Mouse (Mus musculus) lung, embryonic 16.5 days (tissue): Measurements from ENCODE around the gene Arap1. TPM values are rescaled to one million over a fixed set of nuclear protein-coding genes. Genes with fewer than 3 reads are reported as not detected.

Experiments used
- ATAC-seq: fragments of 200-750 bp; cut with Nextera tagmentation; 2 replicates; pipeline ENCODE4 v1.8.0; 2017; ENCODE audit warnings: low read depth, mild to moderate bottlenecking, moderate library complexity
- H3K27ac ChIP-seq: fragments of 300-500 bp; sonication (generic); 2 replicates; pipeline ENCODE4 v1.5.1; 2014; ENCODE audit warnings: mild to moderate bottlenecking, control low read depth, low read length
- H3K27me3 ChIP-seq: fragments of 300-500 bp; sonication (generic); 2 replicates; pipeline ENCODE4 v1.6.1; 2014; ENCODE audit warnings: low read depth, low read length, mixed read lengths; ENCODE audit not compliant: control insufficient read depth, insufficient read depth
- H3K36me3 ChIP-seq: fragments of 300-500 bp; sonication (generic); 2 replicates; pipeline ENCODE4 v1.6.1; 2014; ENCODE audit warnings: low read length; ENCODE audit not compliant: control insufficient read depth, insufficient read depth
- H3K4me1 ChIP-seq: fragments of 300-500 bp; sonication (generic); replicated peaks from 2 replicates; pipeline ENCODE4 v1.6.1; 2014; ENCODE audit warnings: low read length, mixed read lengths; ENCODE audit not compliant: control insufficient read depth, insufficient read depth
- H3K4me2 ChIP-seq: fragments of 300-500 bp; sonication (generic); 2 replicates; pipeline ENCODE4 v1.6.1; 2014; ENCODE audit warnings: low read depth, low read length, control low read depth
- H3K4me3 ChIP-seq: fragments of 300-500 bp; sonication (generic); 2 replicates; pipeline ENCODE4 v1.5.1; 2014; ENCODE audit warnings: mild to moderate bottlenecking, low read length, control low read depth
- H3K9ac ChIP-seq: fragments of 300-500 bp; sonication (generic); 2 replicates; pipeline ENCODE4 v1.6.1; 2014; ENCODE audit warnings: low read length, control low read depth
- H3K9me3 ChIP-seq: fragments of 300-500 bp; sonication (generic); 2 replicates; pipeline ENCODE4 v1.6.1; 2016; ENCODE audit warnings: low read length; ENCODE audit not compliant: control insufficient read depth
- WGBS: fragments of 180-500 bp; shearing (Covaris S2); extraction: QIAGEN DNeasy Blood & Tissue Kit; methylation state at CpG from one replicate; pipeline ENCODE4 v1.1.7; 2014; 5-methylcytosine and 5-hydroxymethylcytosine counted together
- polyA plus RNA-seq: library from polyadenylated mRNA; unstranded; fragments of >200 nt; fragmentation: Nextera tagmentation; extraction: Ambion mirVana; gene quantifications from 2 replicates; pipeline ENCODE4 v1.2.1, GENCODE M21; 2015

Arap1 gene
- polyA plus RNA-seq, 1 experiment from 2014 or later = 118 TPM

- no peak overlapping the region for H3K4me2 ChIP-seq
- H3K36me3 ChIP-seq = no peaks in the 10 kb centered on the region
- H3K4me3 ChIP-seq = no peak overlapping the region
- H3K27ac ChIP-seq = no peak overlapping the region
- 87% methylated on average over 5 of the region's 5 CpGs for WGBS
- no peaks in the 10 kb centered on the region for H3K9me3 ChIP-seq
- H3K4me1 ChIP-seq = peaks cover 5% of the 10 kb centered on the region; the same call in 1 of the 2 replicates
- no peak overlapping the region for H3K9ac ChIP-seq
- no peaks in the 10 kb centered on the region for H3K27me3 ChIP-seq
- no peak for ATAC-seq
Observed at GRCm38 (mm10) chr7:101332045-101332831, 15.6 kb upstream of the Arap1 start.

GRCm38 (mm10) chr7:101335228-101335627 is 12.6 kb upstream of the Arap1 start:
- H3K36me3 ChIP-seq = no peaks in the 10 kb centered on the region
- ATAC-seq = no peak
- H3K9me3 ChIP-seq = no peaks in the 10 kb centered on the region
- H3K9ac ChIP-seq = no peak overlapping the region
- H3K4me2 ChIP-seq = no peak overlapping the region
- no peak overlapping the region for H3K4me3 ChIP-seq
- H3K27ac ChIP-seq = no peak overlapping the region
- no peaks in the 10 kb centered on the region for H3K27me3 ChIP-seq
- 81% methylated on average over 2 of the region's 2 CpGs for WGBS
- H3K4me1 ChIP-seq = no peaks in the 10 kb centered on the region

GRCm38 (mm10) chr7:101336686-101337085 is 11.2 kb upstream of the Arap1 start:
- Histone ChIP-seq H3K4me1 (0 out of 2 replicates have a peak, but pooled peaks cover 2% of the 10 kb centered on the region), H3K27me3 (no peaks in the 10 kb centered on the region), H3K27ac (no peak overlapping the region), H3K9me3 (no peaks in the 10 kb centered on the region), H3K4me3 (no peak overlapping the region), H3K4me2 (no peak overlapping the region), H3K9ac (no peak overlapping the region), H3K36me3 (no peaks in the 10 kb centered on the region)
- 76% methylated on average over 3 of the region's 3 CpGs for WGBS
- no peak for ATAC-seq

GRCm38 (mm10) chr7:101337401-101337800 is 10.5 kb upstream of the Arap1 start:
- WGBS = 70% methylated on average over 3 of the region's 3 CpGs
- H3K4me2 ChIP-seq = no peak overlapping the region
- H3K9me3 ChIP-seq = no peaks in the 10 kb centered on the region
- 0 out of 2 replicates have a peak, but pooled peaks cover 2% of the 10 kb centered on the region for H3K4me1 ChIP-seq
- no peak overlapping the region for H3K9ac ChIP-seq
- no peaks in the 10 kb centered on the region for H3K36me3 ChIP-seq
- no peaks in the 10 kb centered on the region for H3K27me3 ChIP-seq
- no peak overlapping the region for H3K4me3 ChIP-seq
- ATAC-seq = no peak
- no peak overlapping the region for H3K27ac ChIP-seq

- ATAC-seq = peak; percentile 51
- no peak overlapping the region for H3K4me2 ChIP-seq
- no peak overlapping the region for H3K9ac ChIP-seq
- peaks cover 2% of the 10 kb centered on the region; the same call in 1 of the 2 replicates for H3K4me1 ChIP-seq
- no peak overlapping the region for H3K4me3 ChIP-seq
- H3K27ac ChIP-seq = peak overlapping the region; percentile 35; the same call in 1 of the 2 replicates
- no peaks in the 10 kb centered on the region for H3K9me3 ChIP-seq
- peaks cover 3% of the 10 kb centered on the region for H3K36me3 ChIP-seq
- WGBS = 40% methylated on average over 6 of the region's 6 CpGs
- no peaks in the 10 kb centered on the region for H3K27me3 ChIP-seq
Observed at GRCm38 (mm10) chr7:101341405-101341804, 6.5 kb upstream of the Arap1 start.

- Histone ChIP-seq H3K4me3 (no peak overlapping the region), H3K9ac (no peak overlapping the region), H3K4me1 (peaks cover 6% of the 10 kb centered on the region), H3K4me2 (no peak overlapping the region), H3K27ac (no peak overlapping the region), H3K27me3 (no peaks in the 10 kb centered on the region), H3K36me3 (peaks cover 3% of the 10 kb centered on the region), H3K9me3 (no peaks in the 10 kb centered on the region)
- WGBS = 60% methylated on average over 7 of the region's 7 CpGs
- peak; percentile 48 for ATAC-seq
Observed at GRCm38 (mm10) chr7:101343135-101343534, 4.7 kb upstream of the Arap1 start.

GRCm38 (mm10) chr7:101344892-101345291 is 3.0 kb upstream of the Arap1 start:
- Histone ChIP-seq H3K27ac (no peak overlapping the region), H3K4me1 (peaks cover 15% of the 10 kb centered on the region), H3K36me3 (peaks cover 3% of the 10 kb centered on the region), H3K27me3 (no peaks in the 10 kb centered on the region), H3K4me2 (no peak overlapping the region), H3K9ac (no peak overlapping the region), H3K4me3 (no peak overlapping the region), H3K9me3 (no peaks in the 10 kb centered on the region)
- 41% methylated on average over 4 of the region's 4 CpGs for WGBS
- ATAC-seq = no peak

GRCm38 (mm10) chr7:101346991-101347390 is 876 bp upstream of the Arap1 start:
- no peaks in the 10 kb centered on the region for H3K27me3 ChIP-seq
- H3K4me2 ChIP-seq = no peak overlapping the region
- no peak overlapping the region for H3K4me3 ChIP-seq
- peaks cover 13% of the 10 kb centered on the region for H3K4me1 ChIP-seq
- ATAC-seq = no peak
- 57% methylated on average over 2 of the region's 2 CpGs for WGBS
- H3K9ac ChIP-seq = no peak overlapping the region
- no peaks in the 10 kb centered on the region for H3K9me3 ChIP-seq
- no peak overlapping the region for H3K27ac ChIP-seq
- H3K36me3 ChIP-seq = peaks cover 3% of the 10 kb centered on the region

GRCm38 (mm10) chr7:101348312-101348711 is 445 bp downstream of the Arap1 start:
- peaks cover 13% of the 10 kb centered on the region for H3K4me1 ChIP-seq
- H3K27ac ChIP-seq = no peak overlapping the region
- H3K27me3 ChIP-seq = no peaks in the 10 kb centered on the region
- H3K36me3 ChIP-seq = peaks cover 3% of the 10 kb centered on the region
- 3% methylated on average over 13 of the region's 13 CpGs for WGBS
- peak overlapping the region; percentile 50 for H3K4me3 ChIP-seq
- H3K9ac ChIP-seq = peak overlapping the region; percentile 68
- no peak for ATAC-seq
- no peaks in the 10 kb centered on the region for H3K9me3 ChIP-seq
- peak overlapping the region; percentile 91 for H3K4me2 ChIP-seq
